Mouse (Mus musculus): ENCODE results near the gene Wiz.
A peak's percentile ranks its signal among the peaks of the same experiment; 100 is the strongest.

Wiz gene

DNA sequence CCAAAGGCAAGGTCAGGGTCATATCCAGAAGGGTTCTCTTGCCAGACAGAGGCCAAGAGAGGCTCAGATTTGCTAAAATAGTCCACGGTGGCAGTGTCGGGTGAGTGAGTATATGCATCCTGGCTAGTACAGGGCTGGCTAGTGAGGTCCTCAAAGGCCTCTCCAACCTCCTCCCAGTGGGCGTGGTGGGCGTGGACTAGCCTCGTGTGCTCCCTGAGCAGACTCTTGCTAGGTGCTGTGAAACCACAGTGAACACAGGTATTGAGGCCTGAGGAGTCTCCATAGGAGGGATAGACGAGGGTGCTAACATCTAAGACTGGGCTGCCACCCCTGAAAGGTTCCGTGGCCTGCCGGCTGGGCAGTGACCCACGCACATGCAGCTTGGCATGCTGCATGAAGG is 12.1 kb downstream of the Wiz start:
- no peak for DNase-seq

- DNase-seq = no peak
Observed at GRCm38 (mm10) chr17:32376475-32376874, 12.8 kb downstream of the Wiz start.

DNA sequence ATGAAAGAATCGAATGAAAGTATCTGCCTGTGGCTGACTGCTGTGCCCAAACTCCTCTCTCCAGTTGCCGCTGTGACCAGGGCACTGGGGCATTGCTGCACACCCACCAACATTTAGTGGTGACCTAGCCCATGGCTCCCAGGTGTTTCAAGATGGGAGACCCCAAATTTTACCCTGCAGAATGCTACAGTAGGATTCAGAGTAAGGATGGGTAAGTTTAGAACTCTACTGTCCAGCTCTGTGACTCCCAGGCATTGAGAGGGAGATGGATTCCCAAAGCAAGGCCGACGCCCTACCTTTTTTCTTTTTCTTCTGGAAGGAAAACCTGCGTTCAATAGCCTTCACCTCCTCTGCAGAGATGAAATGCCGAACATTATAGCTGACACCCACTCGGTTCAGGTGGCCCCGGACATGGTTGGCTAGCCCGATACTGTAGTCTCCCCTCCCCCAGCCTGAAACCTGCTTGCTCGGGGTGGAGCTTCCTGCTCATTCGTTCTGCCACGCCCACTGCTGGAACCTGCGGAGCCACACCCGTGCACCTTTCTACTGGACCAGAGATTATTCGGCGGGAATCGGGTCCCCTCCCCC is 20.2 kb downstream of the Wiz start:
- no peak for DNase-seq

DNA sequence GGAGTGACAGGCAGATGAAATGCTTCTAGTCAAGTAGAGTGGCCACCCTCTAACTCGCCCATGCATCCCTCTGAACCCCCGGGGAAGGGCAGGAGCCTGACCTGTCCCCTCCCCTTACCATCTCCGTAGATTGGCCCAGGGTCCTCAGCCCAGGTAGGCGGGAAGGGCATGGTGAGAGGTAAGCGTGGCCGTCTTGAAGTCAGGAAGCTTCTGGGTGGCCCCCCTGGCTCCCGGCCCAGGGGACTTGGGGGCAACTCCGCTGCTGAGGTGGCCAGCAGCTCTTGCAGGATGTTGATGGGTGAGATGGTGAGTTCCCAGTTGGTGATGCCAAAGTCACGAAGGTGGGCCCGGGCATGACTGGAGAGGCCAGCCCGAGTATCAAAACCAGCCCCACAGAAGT is 21.5 kb downstream of the Wiz start:
- DNase-seq = no peak

DNA sequence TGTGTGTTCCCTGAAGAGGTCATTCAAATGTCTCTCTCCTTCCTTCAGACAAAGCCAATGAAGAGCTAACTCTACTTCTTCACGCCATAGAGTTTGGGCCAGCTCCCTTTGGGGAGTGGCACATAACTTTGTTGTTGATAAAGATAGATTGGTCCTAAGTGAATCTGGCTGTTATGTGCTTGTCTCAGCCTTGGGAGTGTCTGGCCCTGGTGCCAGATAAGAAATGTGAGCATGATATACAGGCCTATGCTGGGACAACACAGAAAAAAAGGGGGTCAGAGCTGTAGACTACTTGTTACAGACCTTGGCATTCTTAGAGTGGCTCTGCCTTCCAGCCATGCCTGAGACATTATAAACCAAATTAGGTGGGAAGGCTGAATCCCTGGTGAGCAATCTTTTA is 23.9 kb downstream of the Wiz start:
- no peak for DNase-seq

GRCm38 (mm10) chr17:32364850-32365249 is 24.4 kb downstream of the Wiz start:
- no peak for DNase-seq

DNA sequence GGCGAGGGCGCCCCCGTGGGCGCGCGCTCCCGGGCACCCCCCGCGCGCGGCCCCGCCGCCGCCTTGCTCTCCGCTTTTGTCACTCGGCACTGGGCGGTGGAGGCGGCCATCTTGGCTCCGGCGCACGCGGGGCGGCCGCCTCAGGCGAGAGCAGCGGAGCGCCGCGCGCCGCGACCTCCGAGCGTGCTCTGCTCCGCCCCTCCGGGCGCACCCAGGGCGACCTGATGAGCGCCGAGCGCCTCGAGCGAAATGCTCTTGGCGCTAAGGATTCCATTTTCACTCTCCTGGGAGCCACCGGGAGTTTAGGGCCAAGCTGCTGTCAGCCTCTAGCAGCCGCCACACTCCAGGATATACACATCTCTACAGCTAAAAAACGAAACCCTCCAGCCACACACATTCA is 24.9 kb downstream of the Wiz start:
- DNase-seq = peak; percentile 91

GRCm38 (mm10) chr17:32363821-32364301 is 25.4 kb downstream of the Wiz start:
- DNase-seq = no peak

DNA sequence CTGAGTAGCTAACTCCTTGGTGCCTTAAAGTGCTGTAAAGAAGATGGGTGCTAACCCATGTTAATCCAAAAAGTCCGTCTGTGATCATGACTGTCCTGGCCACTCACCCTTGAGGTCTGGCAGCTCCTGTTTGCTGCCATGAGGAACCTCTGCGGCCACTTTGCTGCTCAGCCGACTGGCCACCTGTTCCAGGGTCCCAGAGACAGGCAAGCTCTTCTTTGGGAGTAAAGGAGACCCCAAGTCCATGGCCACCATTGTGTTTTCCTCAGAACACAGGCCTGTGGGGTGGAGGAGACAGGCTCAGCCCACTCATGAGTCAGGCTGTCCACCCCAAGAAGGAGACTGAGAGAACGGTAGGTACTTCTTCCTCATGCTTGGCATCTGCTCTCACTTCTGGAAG is 26.6 kb downstream of the Wiz start:
- DNase-seq = no peak

GRCm38 (mm10) chr17:32359928-32360327 is 29.3 kb downstream of the Wiz start:
- DNase-seq = no peak

- no peak for DNase-seq
Observed at GRCm38 (mm10) chr17:32358943-32359340, 30.3 kb downstream of the Wiz start.

DNA sequence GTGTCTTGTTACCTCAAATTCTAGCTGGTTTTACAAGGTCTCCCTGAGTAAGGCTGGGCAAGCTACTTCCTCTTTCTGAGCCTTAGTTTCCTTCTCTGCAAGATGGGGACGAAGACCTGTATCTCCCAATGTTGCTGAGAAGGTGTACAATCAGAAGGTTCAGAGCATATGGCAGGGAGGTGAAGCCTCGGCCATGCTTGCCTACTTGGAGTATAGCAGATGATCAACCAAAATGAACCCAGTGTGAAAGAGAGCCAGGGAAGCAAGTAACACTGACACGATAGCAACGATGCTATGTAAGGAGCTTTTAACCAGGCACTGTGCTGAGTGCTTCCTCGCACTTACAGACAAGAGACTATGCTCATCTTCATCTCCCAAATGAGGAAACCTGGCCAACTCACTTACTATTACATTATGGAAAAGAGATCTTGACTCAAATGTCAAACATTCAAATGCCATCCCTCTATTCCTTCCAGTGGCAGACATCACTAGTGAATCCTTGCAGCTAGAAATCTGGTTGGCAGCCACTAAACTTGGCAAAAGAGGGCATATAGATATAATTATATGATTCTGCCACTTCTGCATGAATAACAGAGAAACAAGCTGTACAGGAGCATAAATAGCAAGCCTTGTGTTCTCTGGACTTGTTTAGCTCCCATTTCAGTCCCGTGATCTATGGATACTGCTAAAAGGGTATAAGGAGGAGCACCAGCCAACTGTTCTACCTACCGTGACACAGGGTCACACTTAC is 30.9 kb downstream of the Wiz start:
- no peak for DNase-seq

GRCm38 (mm10) chr17:32356766-32357760 is 32.2 kb downstream of the Wiz start:
- DNase-seq = no peak

- no peak for DNase-seq
Observed at GRCm38 (mm10) chr17:32356281-32356680, 33.0 kb downstream of the Wiz start.

DNA sequence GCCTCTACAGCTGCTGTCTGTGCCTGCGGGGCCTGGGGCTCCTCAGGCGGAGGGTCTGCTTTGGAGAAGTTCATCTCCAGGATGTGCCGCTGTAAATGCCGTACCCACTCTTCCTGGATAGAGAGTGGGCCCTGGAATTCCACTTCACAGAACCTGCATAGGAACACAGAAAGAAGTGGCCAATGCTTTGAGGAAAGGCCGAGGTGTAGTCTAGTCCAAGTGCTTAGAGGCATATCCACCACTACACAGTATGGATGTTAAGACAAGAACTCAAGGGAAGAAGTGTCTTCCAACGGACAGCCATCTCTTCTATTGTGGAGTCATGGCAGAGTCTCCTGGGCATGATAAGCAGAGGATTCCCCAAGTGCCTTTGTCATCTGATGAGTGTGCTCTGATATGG is 34.2 kb downstream of the Wiz start:
- no peak for DNase-seq

DNA sequence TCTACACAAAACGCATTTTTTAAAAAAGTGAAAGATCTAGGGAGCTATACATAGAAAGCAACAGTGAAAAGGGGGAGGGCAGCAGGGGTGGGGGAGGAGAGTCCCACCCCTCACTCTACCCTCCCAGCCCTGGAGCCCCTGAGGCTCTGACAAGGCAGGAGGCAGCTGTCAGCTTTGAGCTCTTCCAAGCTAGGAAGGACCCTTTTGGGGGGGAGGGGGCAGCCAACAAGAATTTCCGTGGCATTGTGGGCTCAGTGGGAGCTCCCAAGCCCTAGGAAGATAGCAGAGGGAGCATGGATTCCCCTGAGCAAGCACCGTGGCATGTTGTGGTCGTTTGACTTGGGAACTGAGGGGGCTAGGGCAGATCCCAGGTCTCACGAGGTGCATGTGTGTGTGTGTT is 35.0 kb downstream of the Wiz start:
- no peak for DNase-seq

DNA sequence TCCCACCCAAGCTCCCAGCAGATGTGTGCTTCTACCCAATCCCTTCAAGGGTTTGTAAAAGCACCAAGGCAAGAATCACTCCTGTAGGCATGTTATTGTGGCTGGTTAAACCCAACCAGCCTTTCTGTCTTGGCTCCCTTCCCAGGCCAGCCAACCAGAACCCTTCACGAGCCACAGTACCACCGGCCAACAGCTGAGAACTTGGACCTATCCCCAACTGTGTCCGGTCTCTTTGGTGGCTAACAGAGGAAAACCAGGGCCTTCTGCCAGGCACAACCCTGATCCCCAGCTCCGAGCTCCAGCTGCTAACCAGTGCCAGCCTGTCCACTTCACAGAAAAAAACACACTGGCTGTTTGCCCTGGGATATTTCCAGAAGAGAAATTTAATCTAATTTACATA is 35.5 kb downstream of the Wiz start:
- peak; percentile 43 for DNase-seq

GRCm38 (mm10) chr17:32351726-32352125 is 37.5 kb downstream of the Wiz start:
- DNase-seq = no peak

GRCm38 (mm10) chr17:32351269-32351668 is 38.0 kb downstream of the Wiz start:
- no peak for DNase-seq

DNA sequence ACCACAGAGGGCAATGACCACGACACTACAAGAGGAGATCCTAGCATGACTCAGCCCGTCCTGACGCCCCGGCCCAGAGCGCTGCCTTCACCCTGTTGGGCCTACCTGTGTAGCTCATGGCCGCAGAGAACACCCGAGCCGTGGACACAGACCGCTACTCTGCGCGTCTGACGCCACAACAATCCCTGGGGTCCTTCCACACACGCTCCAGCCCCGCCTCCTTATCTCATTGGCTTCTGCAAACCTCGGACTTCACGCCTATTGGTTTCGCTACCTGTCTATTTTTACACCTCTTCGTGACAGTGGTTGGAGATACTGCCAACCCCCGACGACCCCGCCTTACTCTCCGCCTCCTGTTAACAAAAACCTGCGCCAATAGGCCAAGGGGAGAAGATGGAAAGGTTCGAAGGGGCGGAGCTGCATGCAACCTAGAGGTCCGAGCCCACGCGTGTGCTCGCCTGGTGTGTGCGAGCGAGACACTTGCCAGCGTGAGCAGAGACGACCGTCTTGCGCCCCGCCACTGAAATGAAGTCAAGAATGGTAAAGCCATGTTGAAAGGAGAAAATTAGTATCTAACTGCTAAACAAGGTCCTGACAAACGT is 38.8 kb downstream of the Wiz start, which contains the start of gene Akap8l:
TSS of gene Akap8l (minus strand) at position 226 of the 602 bp plus-strand sequence.
- peak; percentile 99 for DNase-seq

DNA sequence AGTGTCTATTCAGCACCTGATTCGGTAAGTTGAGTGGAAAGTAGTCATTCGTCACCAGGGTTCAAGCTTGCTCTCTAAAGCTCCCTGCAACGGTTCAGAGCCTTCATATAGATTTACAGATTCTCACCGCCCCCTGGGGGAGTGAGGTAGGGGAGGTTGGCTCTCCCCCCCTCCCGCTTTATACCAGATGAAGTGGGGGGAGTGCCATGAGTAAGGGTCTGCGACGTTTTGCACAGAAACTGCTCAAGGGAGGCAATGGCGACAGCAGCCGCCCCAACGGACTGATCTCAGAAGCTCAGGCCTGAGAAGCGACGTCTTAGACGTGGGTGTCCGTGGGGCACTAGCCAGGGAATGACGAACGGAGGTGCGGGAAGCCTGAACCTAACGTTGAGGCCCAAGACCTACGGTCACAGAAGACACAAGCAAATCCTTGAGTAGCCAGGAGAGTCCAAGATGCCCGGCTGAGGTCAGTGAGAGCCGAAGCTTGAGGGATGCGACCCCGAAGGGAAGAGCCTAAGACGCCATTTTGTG is 39.3 kb downstream of the Wiz start:
- DNase-seq = no peak

DNA sequence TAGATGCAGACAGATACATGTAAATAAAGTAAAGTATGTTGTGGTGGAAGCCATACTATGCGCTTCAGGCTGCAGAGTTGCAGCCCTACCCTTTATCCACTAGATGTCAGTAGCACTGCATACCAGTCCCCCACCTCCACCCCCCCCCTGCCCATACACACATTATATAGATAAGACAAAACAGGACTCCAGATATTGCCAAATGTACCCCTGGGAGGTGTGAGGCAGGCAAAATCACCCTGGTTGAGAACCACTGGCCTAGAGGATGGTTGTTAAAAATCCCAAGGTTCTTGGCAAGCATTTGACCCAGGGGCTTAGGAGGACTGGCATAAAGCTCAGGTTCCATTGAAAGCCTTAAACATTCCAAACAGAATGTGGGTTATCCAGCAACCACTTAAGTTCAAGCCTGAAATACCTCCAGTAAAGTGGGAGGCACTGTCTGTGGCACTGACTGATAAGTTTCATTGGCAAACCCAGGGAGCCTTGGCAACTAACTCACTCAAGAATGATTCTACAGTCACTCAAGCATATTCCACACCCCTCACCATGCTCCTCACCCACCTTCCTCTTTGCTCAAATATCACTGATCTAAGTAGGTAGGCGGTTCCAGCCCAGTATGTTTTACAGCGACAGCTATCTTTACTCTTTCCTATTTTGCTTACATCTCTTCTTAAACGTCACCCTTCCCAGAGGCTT is 40.1 kb downstream of the Wiz start:
- peak; percentile 65 for DNase-seq
